Mouse (Mus musculus) heart, postnatal 25 days (tissue): Measurements from ENCODE around the gene Rnf4. TPM values are rescaled to one million over a fixed set of nuclear protein-coding genes. Genes with fewer than 3 reads are reported as not detected.

Experiments used
- DNase-seq: peaks from one replicate; pipeline ENCODE4 v3.0.0; 2022; ENCODE audit warnings: low spot score
- intact Hi-C: fragments of 180-260 bp; cut with DNase I; formaldehyde crosslinking; loops from one replicate; pipeline ENCODE4 v1.15.1; 2025
- total RNA-seq, 2 experiments: library from RNA; stranded (reverse); gene quantifications; 2 replicates each; pipeline ENCODE4 v1.2.3; 2021

Rnf4 gene
- total RNA-seq, 2 experiments from 2014 or later = 27.1 to 29.1 TPM

DNA sequence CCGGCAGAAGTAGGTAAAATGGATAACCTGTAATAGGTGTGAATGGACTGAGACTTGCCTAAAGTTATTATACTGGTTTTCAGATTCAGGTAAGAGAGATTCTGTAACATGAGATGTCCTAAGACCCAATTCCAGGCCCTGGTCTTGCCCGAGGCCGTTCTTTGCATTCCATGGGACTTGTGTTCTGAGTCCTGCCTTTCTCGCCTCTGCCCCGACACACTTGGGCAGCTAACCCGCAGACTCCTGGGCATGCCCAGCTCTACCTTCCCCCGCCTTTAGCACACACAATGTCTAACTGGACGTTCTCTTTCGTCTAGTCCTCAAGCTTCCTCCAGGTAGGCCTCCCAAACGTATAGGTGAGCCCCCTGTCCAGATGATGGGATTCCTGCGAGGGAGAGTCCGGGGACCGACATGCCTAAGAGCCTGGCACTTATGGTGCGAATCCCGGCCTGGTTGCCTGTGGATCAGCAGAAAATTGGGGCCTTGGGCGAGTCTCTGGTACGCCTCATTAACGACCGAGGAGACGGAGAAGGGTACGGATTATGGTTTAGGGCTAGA is 471 bp upstream of the Rnf4 start:
- no peak for DNase-seq
- intact Hi-C loops = no loop called here

DNA sequence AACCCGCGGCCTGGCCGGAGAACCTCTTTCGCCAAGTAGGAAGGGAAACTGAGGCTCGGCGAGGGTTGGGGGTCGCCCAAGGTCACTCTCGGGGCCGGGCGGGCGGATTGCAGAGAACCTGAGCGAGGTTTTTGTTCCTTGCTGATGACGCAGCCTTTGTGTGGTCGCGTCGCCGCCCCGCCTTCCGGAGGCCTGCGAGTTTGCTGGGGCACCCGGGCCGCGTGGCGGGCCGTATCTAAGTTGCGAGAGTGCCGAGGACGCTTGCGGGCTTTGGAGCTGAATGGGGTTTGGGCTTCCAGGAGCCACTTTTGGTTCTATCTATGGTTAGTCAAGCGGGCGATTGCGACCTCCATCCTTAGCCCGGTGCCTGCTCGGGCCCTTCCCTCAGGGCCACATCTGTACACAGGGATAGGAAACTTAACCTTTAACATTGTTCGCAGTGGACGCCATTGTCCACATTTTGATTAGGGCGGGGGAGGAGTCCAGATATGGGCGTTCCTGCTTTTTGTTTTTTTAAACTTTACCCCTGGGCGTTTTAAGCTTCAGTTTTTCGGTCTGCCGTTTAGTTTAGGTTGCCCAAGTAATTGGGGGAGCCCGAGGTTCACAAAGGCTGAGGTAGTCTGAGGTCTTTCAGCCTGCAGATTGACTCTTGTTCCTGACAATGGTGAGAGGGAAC is 824 bp downstream of the Rnf4 start:
- DNase-seq = peak; percentile 9
- intact Hi-C loops = no loop called here

DNA sequence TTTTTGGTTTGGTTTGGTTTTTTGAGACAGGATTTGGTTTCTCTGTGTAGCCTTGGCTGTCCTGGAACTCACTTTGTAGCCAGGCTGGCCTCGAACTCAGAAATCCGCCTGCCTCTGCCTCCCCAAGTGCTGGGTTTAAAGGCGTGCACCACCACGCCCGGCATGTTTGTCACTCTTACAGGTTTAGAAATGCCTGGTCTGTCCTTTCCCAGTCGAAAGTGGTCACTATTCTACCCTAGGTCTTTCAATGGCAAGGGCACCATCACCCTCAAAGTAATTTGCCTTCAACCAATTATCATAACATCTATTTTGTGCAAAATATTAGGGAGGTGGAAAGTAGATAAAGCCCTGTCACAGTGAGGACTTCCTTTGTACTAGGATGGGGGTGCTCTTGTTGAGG is 4.2 kb downstream of the Rnf4 start:
- intact Hi-C loops = no loop called here
- DNase-seq = no peak

DNA sequence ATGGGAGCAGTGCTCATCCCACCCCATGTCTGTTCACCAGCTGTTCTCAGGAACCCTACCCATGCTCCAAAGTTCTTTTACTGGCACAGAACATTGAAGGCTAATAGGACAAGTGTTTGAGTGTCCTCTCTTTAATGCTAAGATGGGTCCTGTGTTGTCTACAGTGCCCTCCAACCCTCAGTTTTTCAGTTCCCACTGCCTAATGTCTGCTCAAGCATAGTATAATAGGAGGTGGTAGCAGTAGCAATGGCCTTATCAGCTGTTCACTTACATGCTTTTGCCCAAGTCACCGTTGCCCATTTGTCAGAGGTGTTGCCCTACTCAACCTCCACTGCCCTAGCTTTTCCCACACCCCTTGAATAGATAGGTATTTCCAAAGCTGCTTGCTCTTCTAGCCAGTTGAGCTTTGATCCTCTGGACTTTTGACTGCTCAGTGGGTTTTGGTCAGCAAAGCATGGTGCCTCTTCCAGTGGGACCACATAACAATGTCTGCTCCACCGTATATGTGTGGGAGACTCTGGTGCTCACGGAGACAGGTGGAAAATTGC is 16.1 kb downstream of the Rnf4 start:
- DNase-seq = no peak
- intact Hi-C loops = no loop called here

DNA sequence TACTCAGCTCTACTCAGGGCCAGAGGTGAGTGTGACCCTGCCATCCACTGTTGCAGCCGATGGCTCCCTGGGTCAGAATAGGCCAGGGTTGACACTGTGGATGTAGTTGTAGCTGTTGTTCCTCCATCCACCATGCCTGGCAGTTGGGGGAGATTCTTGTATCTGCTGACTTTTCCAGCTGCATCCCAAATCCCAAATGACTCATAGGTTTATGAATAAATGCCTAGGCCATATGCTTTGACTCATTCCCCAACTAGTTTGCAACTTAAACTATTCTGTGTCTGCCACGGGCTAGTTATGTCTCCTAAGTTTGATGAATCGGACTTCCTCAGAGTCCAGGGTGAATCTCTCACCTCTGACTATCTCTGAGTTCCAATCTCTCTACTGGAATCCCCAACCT is 24.2 kb downstream of the Rnf4 start:
- no peak for DNase-seq
- intact Hi-C loops = no loop called here

DNA sequence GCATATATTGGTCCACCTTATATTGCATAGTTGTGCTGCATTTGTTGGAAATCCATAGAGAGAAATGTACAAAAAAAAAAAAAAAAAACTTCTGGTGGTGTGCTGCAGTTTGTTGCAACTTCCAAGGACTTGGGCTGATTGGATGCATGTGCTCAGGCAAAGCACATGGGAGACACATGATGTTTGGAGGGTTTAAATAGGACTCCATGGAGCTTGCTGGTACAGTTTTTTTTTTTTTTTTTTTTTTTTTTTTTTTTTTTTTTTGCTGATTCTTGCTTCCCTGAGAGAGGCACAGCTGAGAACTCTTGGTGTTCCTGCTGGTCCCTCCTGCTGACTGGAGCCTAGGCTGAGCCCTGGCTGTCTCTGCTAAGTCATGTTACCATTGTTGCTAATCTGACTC is 27.0 kb downstream of the Rnf4 start:
- intact Hi-C loops = no loop called here
- DNase-seq = no peak

- intact Hi-C loops = loop anchor here (2.0 kb wide), 1 partner anchor 30 kb away; no protein-coding TSS in a partner anchor
- DNase-seq = no peak
Observed at GRCm38 (mm10) chr5:34368551-34369290, 32.6 kb downstream of the Rnf4 start.

GRCm38 (mm10) chr5:34369341-34370021 is 33.4 kb downstream of the Rnf4 start, which contains the start of gene Fam193a:
Gene Fam193a, plus strand, starts transcription at chr5:34369933.
- peak; percentile 94 for DNase-seq
- intact Hi-C loops = loop anchor here (2.0 to 5.0 kb wide), 3 partner anchors 31 to 288 kb away; no protein-coding TSS in a partner anchor

DNA sequence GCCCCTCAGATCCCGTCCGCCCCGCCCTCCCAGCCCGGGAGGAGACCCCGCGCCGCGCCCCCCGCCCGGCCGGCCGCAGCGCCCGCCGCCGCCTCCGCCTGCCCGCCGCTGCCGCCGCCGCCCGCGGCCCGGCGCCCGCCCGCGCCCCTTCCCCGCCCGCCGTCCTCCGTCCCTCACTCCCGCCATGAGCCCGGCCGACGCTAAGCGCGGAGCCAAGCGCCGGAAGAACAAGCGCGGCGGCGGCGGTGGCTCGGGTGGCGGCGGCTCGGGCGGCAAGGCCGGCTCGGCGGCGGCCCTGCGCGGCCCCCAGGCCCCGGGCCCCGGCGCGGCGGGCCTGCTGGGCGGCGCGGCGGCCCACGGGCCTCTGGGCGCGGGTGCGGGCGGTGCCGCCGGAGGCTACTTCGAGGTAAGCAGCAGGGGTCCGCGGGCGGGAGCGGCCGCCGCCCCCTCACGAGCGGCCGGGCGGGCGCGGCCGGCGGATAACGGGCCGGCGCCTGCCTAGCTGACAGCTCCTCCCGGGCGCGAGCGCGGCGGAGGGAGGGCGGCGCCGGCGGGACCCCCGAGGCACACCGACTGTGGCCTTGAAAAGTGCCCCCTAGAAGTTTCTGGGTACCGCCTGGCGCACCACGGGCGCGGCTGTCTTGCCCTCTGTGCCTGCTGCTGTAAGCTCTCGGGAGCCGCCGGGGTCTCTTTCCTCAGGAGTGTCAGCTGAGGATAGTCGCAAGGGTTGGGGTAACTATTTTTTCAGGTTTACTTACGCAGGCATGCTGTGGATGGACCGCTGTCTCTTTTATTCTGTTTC is 34.1 kb downstream of the Rnf4 start:
- intact Hi-C loops = loop anchor here (5.0 kb wide), 2 partner anchors 42 to 287 kb away; no protein-coding TSS in a partner anchor
- peak; percentile 7 for DNase-seq

- intact Hi-C loops = loop anchor here (5.0 kb wide), 2 partner anchors 41 to 286 kb away; no protein-coding TSS in a partner anchor
- no peak for DNase-seq
Observed at GRCm38 (mm10) chr5:34370840-34371239, 34.8 kb downstream of the Rnf4 start.

GRCm38 (mm10) chr5:34372141-34372540 is 36.1 kb downstream of the Rnf4 start:
- intact Hi-C loops = loop anchor here (5.0 kb wide), 2 partner anchors 40 to 285 kb away; no protein-coding TSS in a partner anchor
- DNase-seq = no peak

DNA sequence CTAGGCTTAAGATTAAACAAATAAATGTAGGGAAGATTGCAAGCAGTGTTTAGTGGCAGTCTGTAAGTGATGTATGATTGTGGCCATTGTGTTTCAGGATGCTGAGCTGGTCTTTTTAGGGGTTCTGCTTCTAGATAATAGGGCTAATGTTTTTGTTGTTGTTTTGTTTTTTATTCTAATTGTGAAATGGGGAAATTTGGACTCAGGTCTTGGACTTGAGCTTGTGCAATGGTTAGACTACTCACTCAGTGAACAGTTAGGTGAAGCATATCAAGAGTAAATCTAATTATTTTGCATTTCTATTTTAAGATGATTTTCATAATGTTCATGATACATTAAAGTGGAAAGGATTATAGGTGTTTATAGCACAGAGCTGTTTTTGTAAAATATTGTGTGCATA is 36.5 kb downstream of the Rnf4 start:
- intact Hi-C loops = loop anchor here (5.0 kb wide), 2 partner anchors 40 to 285 kb away; no protein-coding TSS in a partner anchor
- DNase-seq = no peak

- no peak for DNase-seq
- intact Hi-C loops = no loop called here
Observed at GRCm38 (mm10) chr5:34378787-34379186, 42.7 kb downstream of the Rnf4 start.

GRCm38 (mm10) chr5:34381700-34382099 is 45.6 kb downstream of the Rnf4 start:
- intact Hi-C loops = no loop called here
- no peak for DNase-seq

DNA sequence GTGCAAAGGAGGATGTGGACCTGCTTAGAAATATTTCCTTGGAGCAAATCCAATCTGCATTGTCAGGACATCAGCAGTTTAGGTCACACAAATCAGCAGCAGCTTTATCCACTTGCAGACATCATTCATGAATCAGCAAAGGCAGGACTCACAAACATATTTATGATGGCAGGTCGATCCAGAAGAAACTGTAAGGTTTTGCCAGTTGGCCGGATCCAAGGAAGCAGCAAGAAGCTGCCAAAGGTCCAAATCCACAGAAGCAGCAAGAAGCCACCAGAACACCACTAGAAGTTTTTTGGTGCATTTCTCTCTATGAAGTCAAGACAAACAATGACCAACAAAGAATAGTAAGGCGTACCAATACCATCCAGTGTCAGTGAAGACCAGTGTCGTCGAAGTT is 49.5 kb downstream of the Rnf4 start:
- intact Hi-C loops = no loop called here
- DNase-seq = no peak

DNA sequence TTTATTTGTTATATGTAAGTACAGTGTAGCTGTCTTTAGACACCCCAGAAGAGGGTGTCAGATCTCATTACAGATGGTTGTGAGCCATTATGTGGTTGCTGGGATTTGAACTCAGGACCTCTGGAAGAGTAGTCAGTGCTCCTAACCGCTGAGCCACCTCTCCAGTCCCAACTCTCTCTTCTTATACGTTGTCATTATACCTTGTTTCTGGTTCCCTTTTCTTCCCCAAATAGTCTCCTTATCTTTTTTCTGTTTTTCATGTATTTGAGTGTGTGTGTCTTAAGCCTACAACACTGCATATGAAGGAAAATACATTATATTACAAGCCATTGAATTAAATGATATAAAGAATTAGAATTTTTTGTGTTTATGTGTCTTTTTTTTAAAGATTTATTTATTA is 50.7 kb downstream of the Rnf4 start:
- DNase-seq = no peak
- intact Hi-C loops = no loop called here

- intact Hi-C loops = no loop called here
Observed at GRCm38 (mm10) chr5:34393251-34393650, 57.2 kb downstream of the Rnf4 start.

DNA sequence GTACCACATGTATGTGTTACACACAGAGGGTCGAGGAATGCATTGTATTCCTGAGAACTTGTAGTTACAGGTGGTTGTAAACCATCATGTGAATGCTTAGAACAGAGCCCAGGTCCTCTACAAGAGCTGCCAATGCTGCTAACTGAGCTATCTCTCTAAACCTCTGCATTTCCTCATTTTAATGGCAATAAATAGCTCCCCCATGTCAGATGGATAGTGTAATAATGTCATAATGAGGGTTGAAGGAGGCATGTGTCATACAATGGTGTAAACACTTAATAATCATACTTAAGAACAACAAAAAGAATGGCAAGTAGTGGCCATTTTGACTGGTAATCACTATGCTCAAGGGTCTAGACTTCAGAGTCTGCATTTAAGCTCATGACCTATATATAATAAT is 59.3 kb downstream of the Rnf4 start:
- intact Hi-C loops = no loop called here
- no peak for DNase-seq

More at GRCm38 (mm10) chr5:34393251-34393650, 57.2 kb downstream of the Rnf4 start:
- DNase-seq = no peak

DNA sequence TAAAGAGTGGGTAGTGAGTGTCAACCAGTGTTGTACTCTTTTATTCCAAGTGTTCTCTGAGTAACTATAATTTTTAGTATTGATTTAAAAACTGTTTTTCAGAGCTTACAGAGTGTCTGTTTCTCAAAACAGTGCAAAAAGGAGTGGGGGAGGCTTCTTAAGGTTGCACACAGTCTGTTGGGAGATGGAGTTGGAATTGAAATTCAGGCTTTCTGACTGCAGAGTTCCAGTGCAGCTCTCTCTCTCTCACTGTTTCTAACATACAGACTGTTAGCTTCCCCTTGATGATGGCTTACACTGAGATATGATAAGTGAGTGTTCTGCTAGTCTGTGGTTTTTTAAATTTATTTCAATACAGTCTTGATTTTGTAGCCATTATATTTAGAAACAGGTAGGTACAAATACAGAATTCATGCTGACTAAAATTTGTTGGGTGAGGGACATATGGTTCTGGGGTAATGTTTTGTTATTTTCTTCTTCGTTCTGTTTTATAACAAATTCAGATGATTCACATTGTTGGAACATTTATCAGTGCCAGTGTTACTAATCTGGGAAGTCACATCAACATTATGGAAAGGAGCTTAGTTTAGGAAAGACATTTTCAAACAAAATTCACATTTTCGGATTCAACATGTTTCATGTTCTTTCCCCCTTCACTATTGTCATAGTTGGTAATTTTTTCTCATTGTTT is 59.9 kb downstream of the Rnf4 start:
- no peak for DNase-seq
- intact Hi-C loops = no loop called here
